Mouse (Mus musculus) cerebellum, adult 2 months (tissue): ENCODE results near the gene Cck. TPM values are rescaled to one million over a fixed set of nuclear protein-coding genes. Genes with fewer than 3 reads are reported as not detected.

Experiments used
- DNase-seq, 2 experiments: peaks; one replicate each; pipeline ENCODE4 v3.0.0; 2021
- H3K27ac ChIP-seq: fragments of 200-500 bp; 2 replicates; pipeline ENCODE4 v1.5.1; 2012; ENCODE audit warnings: low read length, control low read depth, inconsistent platforms; ENCODE audit not compliant: insufficient read depth
- H3K27me3 ChIP-seq: fragments of 200-500 bp; 2 replicates; pipeline ENCODE4 v1.6.1; 2012; ENCODE audit warnings: inconsistent platforms, mild to moderate bottlenecking, low read length, moderate library complexity; ENCODE audit not compliant: control insufficient read depth, insufficient read depth
- H3K4me1 ChIP-seq: fragments of 200-500 bp; 2 replicates; pipeline ENCODE4 v1.6.1; 2011; ENCODE audit warnings: low read length; ENCODE audit not compliant: control insufficient read depth, insufficient read depth
- H3K4me3 ChIP-seq: fragments of 200-500 bp; replicated peaks from 2 replicates; pipeline ENCODE3; 2011; ENCODE audit warnings: mild to moderate bottlenecking, low read depth, low read length, control low read depth; ENCODE audit not compliant: insufficient read depth
- CTCF ChIP-seq: fragments of 200-500 bp; IDR thresholded peaks from 2 replicates; pipeline ENCODE4 v1.5.1; 2011; ENCODE audit warnings: low read depth, mild to moderate bottlenecking, control low read depth, low read length, moderate library complexity, borderline replicate concordance; ENCODE audit not compliant: insufficient read depth
- POLR2A ChIP-seq: fragments of 200-500 bp; IDR thresholded peaks from 2 replicates; pipeline ENCODE4 v1.6.1; 2011; ENCODE audit warnings: low read length, control low read depth, borderline replicate concordance; ENCODE audit not compliant: insufficient read depth
- WGBS: fragments of 180-500 bp; shearing (Covaris S2); methylation state at CpG from one replicate; pipeline ENCODE4 v1.1.7; 2018; 5-methylcytosine and 5-hydroxymethylcytosine counted together
- polyA plus RNA-seq: library from polyadenylated mRNA; depleted of rRNA; stranded (reverse); fragments of >200 nt; gene quantifications from 2 replicates; pipeline ENCODE4 v1.2.3, GENCODE M21; 2012; rRNA removed

The Cck gene
- 162 and 188 TPM in 2 replicates for polyA plus RNA-seq

- TF ChIP-seq POLR2A (no peak), CTCF (no peak)
- H3K4me1 ChIP-seq: no peaks in the 10 kb centered on the region
- no peak for DNase-seq
- H3K4me3 ChIP-seq: no peak within 1 kb of the TSS
- no peaks in the 10 kb centered on the region for H3K27me3 ChIP-seq
- no peak within 1 kb of the TSS for H3K27ac ChIP-seq
- 9% methylated on average over 12 of the region's 12 CpGs for WGBS
Measured at GRCm38 (mm10) chr9:121495529-121495928, at the start of gene Cck. TSS of gene Cck (minus strand) at chr9:121495694.

- Histone ChIP-seq H3K27me3 (no peaks in the 10 kb centered on the region), H3K27ac (no peak overlapping the region), H3K4me3 (no peak overlapping the region), H3K4me1 (no peaks in the 10 kb centered on the region)
- DNase-seq: no peak
- TF ChIP-seq POLR2A: no peak
Measured at GRCm38 (mm10) chr9:121541530-121541929, 46.0 kb upstream of the Cck start.

- 70% methylated on average over 9 of the region's 9 CpGs for WGBS
- Histone ChIP-seq H3K27ac (no peak overlapping the region), H3K4me1 (no peaks in the 10 kb centered on the region), H3K27me3 (no peaks in the 10 kb centered on the region), H3K4me3 (no peak overlapping the region)
- TF ChIP-seq CTCF: no peak
- TF ChIP-seq POLR2A: no peak
- no peak for DNase-seq
Measured at GRCm38 (mm10) chr9:121532626-121533025, 37.1 kb upstream of the Cck start.

GRCm38 (mm10) chr9:121528605-121529357 lies 33.3 kb upstream of the Cck start:
- no peak overlapping the region for H3K27ac ChIP-seq

GRCm38 (mm10) chr9:121526171-121526570 lies 30.7 kb upstream of the Cck start:
- no peak for DNase-seq
- H3K4me3 ChIP-seq: no peak overlapping the region
- WGBS: 65% methylated on average over 6 of the region's 6 CpGs
- no peaks in the 10 kb centered on the region for H3K4me1 ChIP-seq
- no peaks in the 10 kb centered on the region for H3K27me3 ChIP-seq
- no peak overlapping the region for H3K27ac ChIP-seq
- TF ChIP-seq CTCF: no peak

More at GRCm38 (mm10) chr9:121528605-121529357, 33.3 kb upstream of the Cck start:
- H3K4me3 ChIP-seq: no peak overlapping the region
- DNase-seq: no peak
- 46% methylated on average over 8 of the region's 8 CpGs for WGBS
- TF ChIP-seq CTCF (no peak), POLR2A (no peak)
- H3K4me1 ChIP-seq: no peaks in the 10 kb centered on the region
- H3K27me3 ChIP-seq: no peaks in the 10 kb centered on the region

- no peak overlapping the region for H3K27ac ChIP-seq
- H3K27me3 ChIP-seq: no peaks in the 10 kb centered on the region
- whole genome bisulfite sequencing: 37% methylated on average over 5 of the region's 5 CpGs
- H3K4me1 ChIP-seq: peaks cover 4% of the 10 kb centered on the region; the same call in 1 of the 2 replicates
- DNase-seq: peak in 1 of 2 experiments; percentile 31
- TF ChIP-seq POLR2A (no peak), CTCF (no peak)
- no peak overlapping the region for H3K4me3 ChIP-seq
Measured at GRCm38 (mm10) chr9:121520047-121520446, 24.6 kb upstream of the Cck start.

- Histone ChIP-seq H3K27me3 (no peaks in the 10 kb centered on the region), H3K27ac (no peak overlapping the region), H3K4me1 (no peaks in the 10 kb centered on the region), H3K4me3 (no peak overlapping the region)
- WGBS: 89% methylated on average over 5 of the region's 5 CpGs
- TF ChIP-seq POLR2A (no peak), CTCF (no peak)
- DNase-seq: no peak
Measured at GRCm38 (mm10) chr9:121514462-121514861, 19.0 kb upstream of the Cck start.

- Histone ChIP-seq H3K4me3 (no peak overlapping the region), H3K27me3 (no peaks in the 10 kb centered on the region), H3K4me1 (no peaks in the 10 kb centered on the region), H3K27ac (no peak overlapping the region)
- DNase-seq: no peak
- no peak for TF ChIP-seq POLR2A
- no peak for TF ChIP-seq CTCF
- 88% methylated on average over 4 of the region's 4 CpGs for WGBS
Measured at GRCm38 (mm10) chr9:121511911-121512310, 16.4 kb upstream of the Cck start.
